Mouse (Mus musculus): Measurements from ENCODE around the gene Gm21541. TPM values are rescaled to one million over a fixed set of nuclear protein-coding genes. Genes with fewer than 3 reads are reported as not detected.
"Not testable (repeated sequence)": the region's sequence is repeated elsewhere in the genome, so short reads cannot be mapped to it uniquely, and the experiment has no call there.

The Gm21541 gene
- not detected in 2 replicates for total RNA-seq (2014; fragmentation: Nextera tagmentation)
- not detected in 2 replicates for total RNA-seq (2017)

GRCm38 (mm10) chr4:41903310-41903709, at the start of gene Gm21541:
TSS of gene Gm21541 (plus strand) at chr4:41903610.
- not testable (repeated sequence) for ATAC-seq (replicated peaks; ENCODE audit: low FRiP score, low TSS enrichment, poor library complexity, severe bottlenecking)

GRCm38 (mm10) chr4:41941272-41941671, 37.9 kb downstream of the Gm21541 start, which contains the start of gene Gm20878:
TSS of gene Gm20878 (plus strand) at chr4:41941572.
- not testable (repeated sequence) for ATAC-seq (replicated peaks; ENCODE audit: low FRiP score, low TSS enrichment, poor library complexity, severe bottlenecking)

Other genes starting within 250 kb of the Gm21541 start
- gene Cntfr, start 206.5 kb upstream of the Gm21541 start, total RNA-seq (2014; fragmentation: Nextera tagmentation): not detected in 2 replicates
- gene Cntfr, start 206.5 kb upstream of the Gm21541 start, total RNA-seq (2017): not detected in 2 replicates
- 21.5 and 39.9 TPM in 2 replicates for gene Il11ra1, start 203.6 kb upstream of the Gm21541 start, total RNA-seq (2014; fragmentation: Nextera tagmentation)
- 36.0 and 45.3 TPM in 2 replicates for gene Il11ra1, start 203.6 kb upstream of the Gm21541 start, total RNA-seq (2017)
- 37.5 and 44.7 TPM in 2 replicates for gene Rpp25l, start 190.1 kb upstream of the Gm21541 start, total RNA-seq (2014; fragmentation: Nextera tagmentation)
- 33.5 and 38.9 TPM in 2 replicates for gene Rpp25l, start 190.1 kb upstream of the Gm21541 start, total RNA-seq (2017)
- 63.4 and 81.2 TPM in 2 replicates for gene Dctn3, start 180.4 kb upstream of the Gm21541 start, total RNA-seq (2014; fragmentation: Nextera tagmentation)
- gene Dctn3, start 180.4 kb upstream of the Gm21541 start, total RNA-seq (2017): 50.6 and 80.7 TPM in 2 replicates
- gene Arid3c, start 172.5 kb upstream of the Gm21541 start, total RNA-seq (2014; fragmentation: Nextera tagmentation): not detected in 2 replicates
- not detected in 2 replicates for gene Arid3c, start 172.5 kb upstream of the Gm21541 start, total RNA-seq (2017)
- 37.9 and 50.1 TPM in 2 replicates for gene Galt, start 148.4 kb upstream of the Gm21541 start, total RNA-seq (2014; fragmentation: Nextera tagmentation)
- gene Galt, start 148.4 kb upstream of the Gm21541 start, total RNA-seq (2017): 28.0 and 31.0 TPM in 2 replicates
- 34.2 and 53.7 TPM in 2 replicates for gene Sigmar1, start 147.5 kb upstream of the Gm21541 start, total RNA-seq (2014; fragmentation: Nextera tagmentation)
- 49.7 and 57.2 TPM in 2 replicates for gene Sigmar1, start 147.5 kb upstream of the Gm21541 start, total RNA-seq (2017)
- 11.7 and 35.2 TPM in 2 replicates for gene Ccl27a, start 129.4 kb upstream of the Gm21541 start, total RNA-seq (2014; fragmentation: Nextera tagmentation)
- 3.0 TPM in 1 of 2 replicates, not detected in the other for gene Ccl27a, start 129.4 kb upstream of the Gm21541 start, total RNA-seq (2017)
- 1.6 and 1.9 TPM in 2 replicates for gene Gm20878, start 38.0 kb downstream of the Gm21541 start, total RNA-seq (2014; fragmentation: Nextera tagmentation)
- gene Gm20878, start 38.0 kb downstream of the Gm21541 start, total RNA-seq (2017): 0.99 and 7.6 TPM in 2 replicates
- 0.33 and 0.42 TPM in 2 replicates for gene Fam205a4, start 62.4 kb downstream of the Gm21541 start, total RNA-seq (2014; fragmentation: Nextera tagmentation)
- not detected in 2 replicates for gene Fam205a4, start 62.4 kb downstream of the Gm21541 start, total RNA-seq (2017)
- not detected in 2 replicates for gene Gm21093, start 131.1 kb downstream of the Gm21541 start, total RNA-seq (2014; fragmentation: Nextera tagmentation)
- 0.56 TPM in 1 of 2 replicates, not detected in the other for gene Gm21093, start 131.1 kb downstream of the Gm21541 start, total RNA-seq (2017)
- not detected in 2 replicates for gene Gm3893, start 187.6 kb downstream of the Gm21541 start, total RNA-seq (2014; fragmentation: Nextera tagmentation)
- gene Gm3893, start 187.6 kb downstream of the Gm21541 start, total RNA-seq (2017): not detected in 2 replicates
- not detected in 2 replicates for gene Gm13304, start 211.2 kb downstream of the Gm21541 start, total RNA-seq (2014; fragmentation: Nextera tagmentation)
- not detected in 2 replicates for gene Gm13304, start 211.2 kb downstream of the Gm21541 start, total RNA-seq (2017)
- not detected in 2 replicates for gene Gm13306, start 249.8 kb downstream of the Gm21541 start, total RNA-seq (2014; fragmentation: Nextera tagmentation)
- not detected in 2 replicates for gene Gm13306, start 249.8 kb downstream of the Gm21541 start, total RNA-seq (2017)

All from megakaryocyte-erythroid progenitor cell, adult 5-6 weeks (primary cell).